Mouse (Mus musculus) ES-Bruce4 (cell line): Measurements from ENCODE around the gene Grm7.

Experiments used
- CTCF ChIP-seq: IDR thresholded peaks from one replicate; pipeline ENCODE4 v1.8.1; 2011; ENCODE audit warnings: low read depth, low read length
- EP300 ChIP-seq: IDR thresholded peaks from 2 replicates; pipeline ENCODE4 v1.6.1; 2011; ENCODE audit warnings: low read depth, low read length; ENCODE audit not compliant: insufficient read depth
- POLR2A ChIP-seq: IDR thresholded peaks from one replicate; pipeline ENCODE4 v1.8.1; 2011; ENCODE audit warnings: low read length; ENCODE audit not compliant: insufficient read depth

DNA sequence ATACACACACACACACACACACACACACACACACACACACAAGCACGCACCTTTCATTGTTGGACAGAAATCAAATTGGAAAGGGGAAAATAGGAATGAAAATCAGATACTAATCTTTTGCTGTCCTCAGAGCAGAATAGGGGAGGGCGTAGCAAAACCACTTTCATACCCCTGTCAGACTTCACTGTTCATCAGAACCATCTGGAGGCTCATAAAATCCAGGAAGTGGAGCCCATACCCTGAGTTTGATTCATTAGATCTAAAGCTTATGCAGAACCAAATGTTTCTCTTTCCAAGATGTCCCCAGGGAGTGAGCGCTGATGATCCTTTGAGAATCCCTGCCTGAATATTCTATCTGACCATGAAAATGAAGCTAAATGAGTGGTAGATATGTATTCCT is 611.6 kb downstream of the Grm7 start:
- TF ChIP-seq CTCF (no peak), POLR2A (no peak), EP300 (no peak)
